Mouse (Mus musculus) intestine, embryonic 14.5 days (tissue): ENCODE measurements around the gene BC034090. TPM values are rescaled to one million over a fixed set of nuclear protein-coding genes. Genes with fewer than 3 reads are reported as not detected.

Experiments used
- ATAC-seq: fragments of 200-750 bp; cut with Nextera tagmentation; replicated peaks from 2 replicates; pipeline ENCODE4 v1.8.0; 2017; ENCODE audit warnings: low read depth, moderate number of reproducible peaks, moderate TSS enrichment, moderate library complexity; ENCODE audit not compliant: low FRiP score, low TSS enrichment
- DNase-seq: peaks from one replicate; pipeline ENCODE4 v3.0.0-alpha.2; 2018; ENCODE audit warnings: low spot score
- H3K27ac ChIP-seq: fragments of 300-500 bp; sonication (generic); 2 replicates; pipeline ENCODE4 v1.5.1; 2014; ENCODE audit warnings: low read depth, mild to moderate bottlenecking, control low read depth
- H3K27me3 ChIP-seq: fragments of 300-500 bp; sonication (generic); replicated peaks from 2 replicates; pipeline ENCODE4 v1.6.1; 2014; ENCODE audit warnings: low read length, control low read depth; ENCODE audit not compliant: control insufficient read depth, insufficient read depth
- H3K36me3 ChIP-seq: fragments of 300-500 bp; sonication (generic); 2 replicates; pipeline ENCODE4 v1.6.1; 2014; ENCODE audit warnings: low read length, control low read depth; ENCODE audit not compliant: control insufficient read depth, insufficient read depth
- H3K4me1 ChIP-seq: fragments of 300-500 bp; sonication (generic); replicated peaks from 2 replicates; pipeline ENCODE4 v1.6.1; 2014; ENCODE audit warnings: low read length, control low read depth, mixed read lengths; ENCODE audit not compliant: control insufficient read depth, insufficient read depth
- H3K4me2 ChIP-seq: fragments of 300-500 bp; sonication (generic); 2 replicates; pipeline ENCODE4 v1.6.1; 2014; ENCODE audit warnings: low read length
- H3K4me3 ChIP-seq: fragments of 300-500 bp; sonication (generic); 2 replicates; pipeline ENCODE4 v1.5.1; 2014; ENCODE audit warnings: low read depth, low read length, control low read depth, mixed read lengths
- H3K9ac ChIP-seq: fragments of 300-500 bp; sonication (generic); 2 replicates; pipeline ENCODE4 v1.6.1; 2014; ENCODE audit warnings: mild to moderate bottlenecking, low read length
- H3K9me3 ChIP-seq: fragments of 300-500 bp; sonication (generic); 2 replicates; pipeline ENCODE4 v1.6.1; 2016; ENCODE audit warnings: low read length, control low read depth; ENCODE audit not compliant: control insufficient read depth
- WGBS: fragments of 180-500 bp; shearing (Covaris S2); extraction: QIAGEN DNeasy Blood & Tissue Kit; methylation state at CpG from one replicate; pipeline ENCODE4 v1.1.7; 2014; 5-methylcytosine and 5-hydroxymethylcytosine counted together
- polyA plus RNA-seq: library from polyadenylated mRNA; unstranded; fragments of >200 nt; fragmentation: Nextera tagmentation; extraction: Ambion mirVana; gene quantifications from 2 replicates; pipeline ENCODE4 v1.2.1, GENCODE M21; 2014

Gene BC034090
- polyA plus RNA-seq, 1 experiment from 2014 or later = 2.5 TPM

- Histone ChIP-seq H3K36me3 (0 out of 2 replicates have a peak, but pooled peaks cover 6% of the 10 kb centered on the region), H3K27me3 (no peaks in the 10 kb centered on the region), H3K4me1 (peaks cover 23% of the 10 kb centered on the region), H3K27ac (no peak overlapping the region), H3K9me3 (no peaks in the 10 kb centered on the region), H3K9ac (no peak overlapping the region), H3K4me3 (no peak overlapping the region), H3K4me2 (no peak overlapping the region)
- no peak for ATAC-seq
- WGBS = 75% methylated on average over 11 of the region's 11 CpGs
- no peak for DNase-seq
Observed at GRCm38 (mm10) chr1:155216313-155216712, 27.9 kb downstream of the BC034090 start.

GRCm38 (mm10) chr1:155215066-155215764 lies 29.0 kb downstream of the BC034090 start:
- 0 out of 2 replicates have a peak, but pooled peaks cover 6% of the 10 kb centered on the region for H3K36me3 ChIP-seq
- no peaks in the 10 kb centered on the region for H3K27me3 ChIP-seq
- no peak overlapping the region for H3K4me2 ChIP-seq
- ATAC-seq (no peak), DNase-seq (no peak)
- H3K9me3 ChIP-seq = no peaks in the 10 kb centered on the region
- H3K27ac ChIP-seq = no peak overlapping the region
- peaks cover 26% of the 10 kb centered on the region for H3K4me1 ChIP-seq
- WGBS = 47% methylated on average over 9 of the region's 9 CpGs
- no peak overlapping the region for H3K4me3 ChIP-seq
- no peak overlapping the region for H3K9ac ChIP-seq

DNA sequence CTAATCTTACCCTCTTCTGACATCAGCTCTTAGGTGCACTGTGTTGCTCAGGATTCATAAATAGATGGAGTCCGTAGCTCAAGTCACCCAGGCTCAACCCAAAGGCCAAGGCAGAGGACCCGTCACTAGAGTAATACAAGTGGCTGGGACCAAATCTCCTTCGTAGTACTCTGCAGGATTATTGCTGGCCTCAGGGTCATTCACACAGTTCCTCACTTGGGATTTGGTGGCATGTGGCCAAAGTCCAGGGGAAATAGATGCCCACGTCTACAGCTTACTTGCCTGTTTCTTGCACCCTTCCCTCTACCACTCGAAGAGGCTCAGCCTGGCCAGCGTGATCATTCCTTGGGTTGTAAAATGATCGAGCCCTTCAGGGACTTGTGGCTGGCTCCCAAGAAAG lies 30.3 kb downstream of the BC034090 start:
- Histone ChIP-seq H3K4me2 (no peak overlapping the region), H3K4me1 (peaks cover 26% of the 10 kb centered on the region), H3K36me3 (0 out of 2 replicates have a peak, but pooled peaks cover 6% of the 10 kb centered on the region), H3K4me3 (no peak overlapping the region), H3K9me3 (no peaks in the 10 kb centered on the region), H3K27me3 (no peaks in the 10 kb centered on the region), H3K27ac (no peak overlapping the region), H3K9ac (no peak overlapping the region)
- ATAC-seq (no peak), DNase-seq (no peak)
- WGBS = 81% methylated on average over 7 of the region's 7 CpGs

GRCm38 (mm10) chr1:155212936-155213774 lies 31.1 kb downstream of the BC034090 start:
- Histone ChIP-seq H3K27ac (peak overlapping the region; percentile 69), H3K4me2 (no peak overlapping the region), H3K9me3 (no peaks in the 10 kb centered on the region), H3K4me3 (no peak overlapping the region), H3K4me1 (peaks cover 26% of the 10 kb centered on the region), H3K9ac (peak overlapping the region; percentile 10; the same call in 1 of the 2 replicates), H3K27me3 (no peaks in the 10 kb centered on the region), H3K36me3 (0 out of 2 replicates have a peak, but pooled peaks cover 6% of the 10 kb centered on the region)
- WGBS = 26% methylated on average over 18 of the region's 18 CpGs
- ATAC-seq (no peak), DNase-seq (no peak)

DNA sequence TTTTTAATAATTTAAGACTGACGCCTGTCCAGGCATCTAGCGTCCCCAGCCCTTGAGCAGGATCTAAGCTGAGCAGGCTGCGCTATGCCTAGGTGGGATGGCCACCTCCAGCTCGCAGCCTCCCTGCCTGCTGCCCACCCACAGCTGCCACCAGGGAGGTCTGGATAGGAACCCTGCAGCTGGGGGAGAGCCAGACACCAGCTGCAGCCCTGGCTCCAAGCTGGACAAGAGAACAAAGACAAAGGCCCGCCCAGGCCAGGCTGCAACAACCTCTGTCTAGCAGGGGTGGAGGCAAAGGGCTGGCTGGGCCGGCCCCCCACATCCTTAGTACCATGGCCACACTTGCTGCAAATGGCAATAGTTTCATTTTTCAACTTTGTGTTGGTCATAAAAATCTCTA lies 31.8 kb downstream of the BC034090 start:
- H3K4me1 ChIP-seq = peaks cover 26% of the 10 kb centered on the region

DNA sequence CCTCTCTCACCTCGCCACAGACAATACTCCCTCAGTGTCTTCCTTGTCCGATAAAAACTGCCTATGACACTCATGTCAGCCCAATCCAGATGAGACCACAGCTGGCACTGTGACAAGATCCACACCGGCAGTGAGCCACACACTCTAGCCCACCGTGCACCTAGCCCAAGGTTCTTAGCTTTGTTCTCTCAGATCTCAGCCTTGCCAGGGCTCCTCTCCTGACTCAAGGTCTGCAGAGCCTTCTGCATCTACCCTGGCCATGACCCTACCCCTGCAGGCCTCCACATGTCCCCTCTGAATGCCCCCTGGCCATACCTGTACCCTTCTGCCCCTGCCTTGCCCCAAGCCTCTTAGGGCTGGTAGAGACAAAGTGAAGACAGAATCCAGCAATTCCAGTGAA lies 32.2 kb downstream of the BC034090 start:
- H3K4me2 ChIP-seq = no peak overlapping the region
- H3K27ac ChIP-seq = peak overlapping the region; percentile 69
- no peaks in the 10 kb centered on the region for H3K9me3 ChIP-seq
- ATAC-seq (no peak), DNase-seq (no peak)
- no peak overlapping the region for H3K9ac ChIP-seq
- no peak overlapping the region for H3K4me3 ChIP-seq
- H3K36me3 ChIP-seq = peaks cover 14% of the 10 kb centered on the region; the same call in 1 of the 2 replicates
- H3K4me1 ChIP-seq = peaks cover 26% of the 10 kb centered on the region
- H3K27me3 ChIP-seq = no peaks in the 10 kb centered on the region
- 47% methylated on average over 4 of the region's 4 CpGs for WGBS

More for the DNA sequence above, 31.8 kb downstream of the BC034090 start:
- H3K9me3 ChIP-seq = no peaks in the 10 kb centered on the region
- DNase-seq = no peak
- H3K4me3 ChIP-seq = no peak overlapping the region
- H3K27me3 ChIP-seq = no peaks in the 10 kb centered on the region
- H3K4me2 ChIP-seq = no peak overlapping the region
- no peak overlapping the region for H3K9ac ChIP-seq
- peaks cover 10% of the 10 kb centered on the region; the same call in 1 of the 2 replicates for H3K36me3 ChIP-seq
- WGBS = 20% methylated on average over 6 of the region's 6 CpGs
- ATAC-seq = peak; percentile 54
- peak overlapping the region; percentile 69 for H3K27ac ChIP-seq

DNA sequence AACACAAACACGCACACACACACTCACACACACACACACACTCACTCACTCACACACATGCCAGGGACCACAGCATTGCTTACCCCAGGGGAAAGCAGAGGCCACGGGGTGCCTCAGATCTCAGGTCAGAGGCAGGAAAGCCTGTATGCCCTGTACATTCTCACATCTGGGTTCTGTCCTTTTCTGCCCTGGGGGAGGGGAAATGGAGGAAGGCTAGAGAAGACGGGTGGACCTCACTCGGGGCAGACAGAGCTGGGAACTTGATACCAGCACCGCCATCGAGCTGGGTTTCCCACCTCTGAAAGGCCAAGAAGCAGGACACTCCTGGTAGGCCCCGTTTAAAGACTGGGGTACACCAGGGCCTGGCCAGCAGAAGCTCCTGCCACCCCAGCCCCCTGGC lies 33.2 kb downstream of the BC034090 start:
- peaks cover 14% of the 10 kb centered on the region; the same call in 1 of the 2 replicates for H3K36me3 ChIP-seq
- H3K27ac ChIP-seq = no peak overlapping the region
- no peak overlapping the region for H3K4me3 ChIP-seq
- no peak overlapping the region for H3K9ac ChIP-seq
- ATAC-seq (no peak), DNase-seq (no peak)
- 16% methylated on average over 7 of the region's 7 CpGs for WGBS
- no peaks in the 10 kb centered on the region for H3K9me3 ChIP-seq
- no peaks in the 10 kb centered on the region for H3K27me3 ChIP-seq
- no peak overlapping the region for H3K4me2 ChIP-seq
- peaks cover 26% of the 10 kb centered on the region for H3K4me1 ChIP-seq

- H3K9ac ChIP-seq = no peak overlapping the region
- ATAC-seq (no peak), DNase-seq (no peak)
- no peak overlapping the region for H3K4me3 ChIP-seq
- 72% methylated on average over 11 of the region's 11 CpGs for WGBS
- peaks cover 14% of the 10 kb centered on the region; the same call in 1 of the 2 replicates for H3K36me3 ChIP-seq
- H3K27ac ChIP-seq = no peak overlapping the region
- no peaks in the 10 kb centered on the region for H3K27me3 ChIP-seq
- H3K9me3 ChIP-seq = no peaks in the 10 kb centered on the region
- no peak overlapping the region for H3K4me2 ChIP-seq
- peaks cover 27% of the 10 kb centered on the region for H3K4me1 ChIP-seq
Observed at GRCm38 (mm10) chr1:155210011-155210763, 34.1 kb downstream of the BC034090 start.
